Comparison of ENCODE assay signal across 29 mouse cellular contexts in the genomic region with DNA sequence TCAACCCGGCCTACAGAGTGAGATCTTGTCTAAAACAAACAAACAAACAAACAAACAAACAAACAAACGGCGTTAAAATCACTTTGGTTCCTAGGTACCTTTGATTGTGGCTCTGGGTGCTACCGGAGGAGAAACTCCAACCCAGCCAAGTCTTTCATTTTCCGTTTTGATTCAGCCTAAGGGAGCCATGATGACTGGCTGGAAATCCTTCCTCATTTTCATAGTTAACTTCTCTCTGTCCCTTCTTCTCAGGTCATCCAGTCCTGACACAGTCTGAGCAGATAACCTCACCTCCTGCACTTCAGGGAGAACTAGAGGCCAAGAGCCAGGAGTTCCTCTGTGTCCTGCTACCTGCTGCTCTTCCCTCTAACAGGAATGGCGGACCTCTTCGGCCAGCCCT.
"Had no signal": no experiment of that assay in that cellular context is flagged by ENCODE, and none has a peak within 500 bp of the region (broad histone marks: within the 10 kb centered on the region; RNA-seq: fewer than 3 reads in every experiment).

No protein-coding gene starts in this region.

- H3K36me3 ChIP-seq: embryonic facial prominence, embryonic 10.5 days; embryonic facial prominence, embryonic 12.5 days; embryonic facial prominence, embryonic 13.5 days; embryonic facial prominence, embryonic 15.5 days; forebrain, embryonic 10.5 days; forebrain, embryonic 12.5 days; forebrain, embryonic 15.5 days had no signal

- H3K4me3 ChIP-seq: embryonic facial prominence, embryonic 10.5 days; embryonic facial prominence, embryonic 12.5 days; embryonic facial prominence, embryonic 13.5 days; embryonic facial prominence, embryonic 15.5 days; erythroblast, embryonic 14.5 days; forebrain, embryonic 10.5 days; forebrain, embryonic 12.5 days; forebrain, embryonic 13.5 days; forebrain, embryonic 15.5 days; gastrocnemius, adult 2 months; heart, adult 2 months had no signal

- DNase-seq: cerebellum, adult 18-20 months; cerebellum, adult 2 months; cerebellum, adult 8-10 months; cerebellum, adult 9-10 months; cerebellum, adult 9-11 months; cerebellum, postnatal 10 days; cerebellum, postnatal 14 days; cerebellum, postnatal 25 days; cerebellum, postnatal 36 days; embryo, embryonic 11 days; forebrain, postnatal 0 days; gastrocnemius, adult 2 months; gastrocnemius, postnatal 10 days; gastrocnemius, postnatal 14 days; gastrocnemius, postnatal 25 days; gastrocnemius, postnatal 36 days; heart, adult 11 months; heart, adult 18-20 months; heart, adult 2 months had no signal

- H3K4me2 ChIP-seq: embryonic facial prominence, embryonic 12.5 days; embryonic facial prominence, embryonic 13.5 days; embryonic facial prominence, embryonic 15.5 days; forebrain, embryonic 12.5 days; forebrain, embryonic 13.5 days; forebrain, embryonic 15.5 days had no signal

- ATAC-seq: forebrain, embryonic 13.5 days; forebrain, embryonic 15.5 days; forebrain, embryonic 16.5 days; forebrain, postnatal 0 days had no signal

- H3K27me3 ChIP-seq: embryonic facial prominence, embryonic 12.5 days; embryonic facial prominence, embryonic 13.5 days; embryonic facial prominence, embryonic 15.5 days; forebrain, embryonic 12.5 days; forebrain, embryonic 13.5 days; forebrain, embryonic 15.5 days had no signal

- H3K9ac ChIP-seq: embryonic facial prominence, embryonic 12.5 days; embryonic facial prominence, embryonic 13.5 days; embryonic facial prominence, embryonic 15.5 days; forebrain, embryonic 12.5 days; forebrain, embryonic 13.5 days; forebrain, embryonic 15.5 days; forebrain, postnatal 0 days had no signal

- H3K9me3 ChIP-seq: embryonic facial prominence, embryonic 10.5 days; embryonic facial prominence, embryonic 12.5 days; embryonic facial prominence, embryonic 13.5 days; embryonic facial prominence, embryonic 15.5 days; forebrain, embryonic 10.5 days; forebrain, embryonic 12.5 days; forebrain, embryonic 13.5 days; forebrain, embryonic 15.5 days had no signal

- H3K4me1 ChIP-seq: embryonic facial prominence, embryonic 10.5 days; embryonic facial prominence, embryonic 12.5 days; embryonic facial prominence, embryonic 13.5 days; embryonic facial prominence, embryonic 15.5 days; forebrain, embryonic 10.5 days; forebrain, embryonic 12.5 days; forebrain, embryonic 13.5 days; forebrain, embryonic 15.5 days had no signal

- H3K27ac ChIP-seq: embryonic facial prominence, embryonic 10.5 days; embryonic facial prominence, embryonic 12.5 days; embryonic facial prominence, embryonic 13.5 days; embryonic facial prominence, embryonic 15.5 days; forebrain, embryonic 10.5 days; forebrain, embryonic 12.5 days; forebrain, embryonic 13.5 days; forebrain, embryonic 15.5 days; gastrocnemius, adult 2 months; heart, adult 2 months had no signal
